Mouse (Mus musculus) heart, adult 2 months (tissue): ENCODE measurements around the gene 4930539E08Rik. TPM values are rescaled to one million over a fixed set of nuclear protein-coding genes. Genes with fewer than 3 reads are reported as not detected.

Source experiments
- DNase-seq, 2 experiments: peaks; one replicate each; pipeline ENCODE4 v3.0.0; 2021
- H3K27ac ChIP-seq: fragments of 200-600 bp; 2 replicates; pipeline ENCODE4 v1.8.1; 2022
- H3K27me3 ChIP-seq: fragments of 200-500 bp; 2 replicates; pipeline ENCODE4 v1.6.1; 2012; ENCODE audit warnings: mild to moderate bottlenecking, low read length, inconsistent platforms, mixed read lengths; ENCODE audit not compliant: control insufficient read depth, insufficient read depth
- H3K36me3 ChIP-seq: fragments of 200-500 bp; 2 replicates; pipeline ENCODE4 v1.6.1; 2012; ENCODE audit warnings: low read length, inconsistent platforms; ENCODE audit not compliant: control insufficient read depth, insufficient read depth
- H3K4me1 ChIP-seq: fragments of 200-500 bp; 2 replicates; pipeline ENCODE4 v1.6.1; 2011; ENCODE audit warnings: low read length; ENCODE audit not compliant: control insufficient read depth, insufficient read depth
- H3K4me3 ChIP-seq: fragments of 200-600 bp; 2 replicates; pipeline ENCODE4 v1.8.1; 2022
- H3K79me2 ChIP-seq: fragments of 200-500 bp; replicated peaks from 2 replicates; pipeline ENCODE4 v1.6.1; 2012; ENCODE audit warnings: mild to moderate bottlenecking, inconsistent platforms, low read length, moderate library complexity, mixed read lengths; ENCODE audit not compliant: control insufficient read depth, insufficient read depth
- H3K9ac ChIP-seq: fragments of 200-500 bp; 2 replicates; pipeline ENCODE4 v1.6.1; 2012; ENCODE audit warnings: low read depth, mild to moderate bottlenecking, control low read depth, inconsistent platforms, low read length, mixed read lengths
- CTCF ChIP-seq: fragments of 200-600 bp; IDR thresholded peaks from 2 replicates; pipeline ENCODE4 v1.8.1; 2022; ENCODE audit warnings: antibody characterized with exemption, mild to moderate bottlenecking, moderate library complexity
- EP300 ChIP-seq: fragments of 200-500 bp; IDR thresholded peaks from 2 replicates; pipeline ENCODE4 v1.6.1; 2011; ENCODE audit warnings: low read depth, low read length, control low read depth; ENCODE audit not compliant: insufficient read depth
- POLR2A ChIP-seq: fragments of 200-500 bp; IDR thresholded peaks from 2 replicates; pipeline ENCODE4 v1.6.1; 2011; ENCODE audit warnings: mild to moderate bottlenecking, low read depth, low read length, control low read depth; ENCODE audit not compliant: insufficient read depth
- WGBS: fragments of 180-500 bp; shearing (Covaris S2); methylation state at CpG from one replicate; pipeline ENCODE4 v1.1.7; 2018; 5-methylcytosine and 5-hydroxymethylcytosine counted together
- intact Hi-C: fragments of 180-260 bp; cut with DNase I; formaldehyde crosslinking; loops from one replicate; pipeline ENCODE4 v1.15.1; 2025
- polyA plus RNA-seq: library from polyadenylated mRNA; depleted of rRNA; stranded (reverse); fragments of >200 nt; gene quantifications from 2 replicates; pipeline ENCODE4 v1.2.3, GENCODE M21; 2012; rRNA removed
- total RNA-seq, 2 experiments: library from RNA; stranded (reverse); gene quantifications; 2 replicates each; pipeline ENCODE4 v1.2.3; 2021

Gene 4930539E08Rik
- total and polyA plus RNA-seq, 3 experiments, result 0.08 TPM; not detected in 2

DNA sequence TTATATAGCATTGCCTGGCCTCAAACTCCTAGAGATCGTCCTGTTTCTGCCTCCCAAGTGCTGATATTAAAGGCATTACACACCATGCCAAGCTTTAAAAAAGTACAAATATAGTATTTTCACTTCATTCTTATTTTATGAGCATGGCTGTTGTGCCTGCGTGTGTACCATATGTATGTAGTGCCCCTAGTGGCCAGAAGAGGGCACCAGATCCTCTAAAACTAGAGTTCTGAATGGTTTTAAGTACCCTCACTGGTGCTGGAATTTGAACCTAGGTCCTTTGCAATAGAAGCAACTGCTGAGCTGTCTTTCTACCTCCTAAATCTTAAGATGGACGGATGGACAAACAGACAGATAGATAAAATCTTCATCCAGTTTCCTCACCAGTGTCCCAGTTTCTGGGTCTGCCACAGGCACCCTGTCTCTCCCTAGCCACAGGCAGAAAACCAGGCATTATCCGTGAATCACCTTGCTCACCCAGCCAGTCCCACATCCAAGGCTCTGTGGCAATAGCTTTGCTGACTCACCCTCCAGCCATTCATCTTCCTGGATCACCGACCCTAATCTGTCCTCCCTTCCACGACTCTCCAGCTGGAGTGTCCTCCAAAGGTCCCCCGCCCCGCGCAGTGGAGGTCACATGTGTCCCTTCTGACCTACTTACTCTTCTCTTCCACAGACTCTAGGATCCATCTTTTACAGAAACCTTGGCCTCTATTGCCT is 59.8 kb downstream of the 4930539E08Rik start:
- no peaks in the 10 kb centered on the region for H3K4me1 ChIP-seq
- no peak overlapping the region for H3K27ac ChIP-seq
- H3K27me3 ChIP-seq, result no peaks in the 10 kb centered on the region
- intact Hi-C loops, result no loop called here
- DNase-seq, result no peak
- 63% methylated on average over 9 of the region's 9 CpGs for WGBS
- H3K9ac ChIP-seq, result no peak overlapping the region
- H3K36me3 ChIP-seq, result no peaks in the 10 kb centered on the region
- no peaks in the 10 kb centered on the region for H3K79me2 ChIP-seq
- TF ChIP-seq POLR2A, result no peak
- peak; percentile 69 for TF ChIP-seq CTCF
- H3K4me3 ChIP-seq, result no peak overlapping the region

DNA sequence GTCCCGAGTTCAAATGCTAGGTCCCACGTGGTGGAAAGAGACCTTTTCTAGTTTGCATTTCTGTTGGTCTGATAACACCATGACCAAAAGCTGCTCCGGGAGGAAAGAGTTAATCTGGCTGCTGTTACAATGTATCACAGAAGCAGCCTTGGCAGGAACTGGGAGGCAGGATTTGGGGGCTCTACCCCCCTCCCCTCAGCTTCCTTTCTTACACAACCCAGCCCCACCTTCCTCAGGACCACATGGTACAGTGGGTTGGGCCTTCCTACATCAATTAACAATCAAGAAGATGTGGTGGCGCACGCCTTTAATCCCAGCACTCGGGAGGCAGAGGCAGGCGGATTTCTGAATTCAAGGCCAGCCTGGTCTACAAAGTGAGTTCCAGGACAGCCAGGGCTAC is 60.7 kb downstream of the 4930539E08Rik start:
- no peaks in the 10 kb centered on the region for H3K27me3 ChIP-seq
- H3K4me1 ChIP-seq, result no peaks in the 10 kb centered on the region
- no peak overlapping the region for H3K27ac ChIP-seq
- H3K4me3 ChIP-seq, result no peak overlapping the region
- H3K79me2 ChIP-seq, result no peaks in the 10 kb centered on the region
- intact Hi-C loops, result no loop called here
- no peaks in the 10 kb centered on the region for H3K36me3 ChIP-seq
- no peak for DNase-seq
- H3K9ac ChIP-seq, result no peak overlapping the region
- WGBS, result 77% methylated on average over 7 of the region's 7 CpGs
- TF ChIP-seq CTCF (no peak), POLR2A (no peak), EP300 (no peak)

GRCm38 (mm10) chr17:28850511-28850910 is 64.6 kb downstream of the 4930539E08Rik start:
- Histone ChIP-seq H3K4me3 (no peak overlapping the region), H3K9ac (no peak overlapping the region), H3K27ac (no peak overlapping the region), H3K36me3 (no peaks in the 10 kb centered on the region), H3K4me1 (no peaks in the 10 kb centered on the region), H3K27me3 (no peaks in the 10 kb centered on the region), H3K79me2 (no peaks in the 10 kb centered on the region)
- no peak for DNase-seq
- WGBS, result 93% methylated on average over 5 of the region's 5 CpGs
- no peak for TF ChIP-seq CTCF
- TF ChIP-seq EP300, result no peak
- TF ChIP-seq POLR2A, result no peak
- intact Hi-C loops, result no loop called here

- 24% methylated on average over 11 of the region's 11 CpGs for WGBS
- Histone ChIP-seq H3K27ac (no peak overlapping the region), H3K4me3 (no peak overlapping the region), H3K36me3 (no peaks in the 10 kb centered on the region), H3K4me1 (no peaks in the 10 kb centered on the region), H3K79me2 (no peaks in the 10 kb centered on the region), H3K27me3 (no peaks in the 10 kb centered on the region), H3K9ac (no peak overlapping the region)
- DNase-seq, result no peak
- intact Hi-C loops, result no loop called here
- TF ChIP-seq POLR2A (no peak), EP300 (no peak), CTCF (no peak)
Observed at GRCm38 (mm10) chr17:28846974-28847617, 68.0 kb downstream of the 4930539E08Rik start.

Other genes starting within 250 kb of the 4930539E08Rik start
- gene Slc26a8, start 225.1 kb downstream of the 4930539E08Rik start, total RNA-seq, result under 1 TPM; 0.26 to 0.70 TPM
- 0.73 and 1.3 TPM in 2 replicates for gene Slc26a8, start 225.1 kb downstream of the 4930539E08Rik start, polyA plus RNA-seq
- gene Mapk14, start 224.0 kb downstream of the 4930539E08Rik start, total RNA-seq, result 10 to 100 TPM; 50.1 to 52.8 TPM
- 51.3 and 95.3 TPM in 2 replicates for gene Mapk14, start 224.0 kb downstream of the 4930539E08Rik start, polyA plus RNA-seq
- under 1 TPM in 1 of 2 experiments, not detected in 1; 0.52 TPM for gene AC170998.1, start 189.2 kb downstream of the 4930539E08Rik start, total RNA-seq
- 0.27 TPM in 1 of 2 replicates, not detected in the other for gene AC170998.1, start 189.2 kb downstream of the 4930539E08Rik start, polyA plus RNA-seq
- gene Mapk13, start 146.0 kb downstream of the 4930539E08Rik start, total RNA-seq, result under 1 TPM; 0.48 to 0.52 TPM
- gene Mapk13, start 146.0 kb downstream of the 4930539E08Rik start, polyA plus RNA-seq, result 0.38 and 0.78 TPM in 2 replicates
- gene Brpf3, start 114.2 kb downstream of the 4930539E08Rik start, total RNA-seq, result 10 to 100 TPM; 12.0 to 15.8 TPM
- gene Brpf3, start 114.2 kb downstream of the 4930539E08Rik start, polyA plus RNA-seq, result 14.0 and 14.2 TPM in 2 replicates
- not detected for gene Pnpla1, start 56.9 kb downstream of the 4930539E08Rik start, total RNA-seq
- 0.02 TPM in 1 of 2 replicates, not detected in the other for gene Pnpla1, start 56.9 kb downstream of the 4930539E08Rik start, polyA plus RNA-seq
- gene Pxt1, start 28.5 kb upstream of the 4930539E08Rik start, total RNA-seq, result under 1 TPM in 1 of 2 experiments, not detected in 1; 0.52 TPM
- 0.14 and 0.29 TPM in 2 replicates for gene Pxt1, start 28.5 kb upstream of the 4930539E08Rik start, polyA plus RNA-seq
- 10 to 100 TPM; 55.7 to 55.8 TPM for gene Kctd20, start 36.6 kb upstream of the 4930539E08Rik start, total RNA-seq
- gene Kctd20, start 36.6 kb upstream of the 4930539E08Rik start, polyA plus RNA-seq, result 23.8 and 44.7 TPM in 2 replicates
- gene Stk38, start 92.7 kb upstream of the 4930539E08Rik start, total RNA-seq, result 10 to 100 TPM; 29.5 to 32.5 TPM
- 41.6 and 50.5 TPM in 2 replicates for gene Stk38, start 92.7 kb upstream of the 4930539E08Rik start, polyA plus RNA-seq
- 10 to 100 TPM; 64.5 to 84.9 TPM for gene Srsf3, start 117.3 kb upstream of the 4930539E08Rik start, total RNA-seq
- 84.5 and 104 TPM in 2 replicates for gene Srsf3, start 117.3 kb upstream of the 4930539E08Rik start, polyA plus RNA-seq
- gene Cdkn1a, start 175.7 kb upstream of the 4930539E08Rik start, total RNA-seq, result 100 to 1,000 TPM in 1 of 2 experiments, 10 to 100 TPM in 1; 56.4 to 156 TPM
- gene Cdkn1a, start 175.7 kb upstream of the 4930539E08Rik start, polyA plus RNA-seq, result 30.4 and 37.3 TPM in 2 replicates
- gene Rab44, start 198.8 kb upstream of the 4930539E08Rik start, total RNA-seq, result under 1 TPM in 1 of 2 experiments, not detected in 1; 0.70 TPM
- gene Rab44, start 198.8 kb upstream of the 4930539E08Rik start, polyA plus RNA-seq, result 0.23 and 0.38 TPM in 2 replicates